Mouse (Mus musculus) olfactory bulb, adult 2 months (tissue): ENCODE measurements around the gene Tbxas1.

Experiments
- CTCF ChIP-seq: fragments of 200-500 bp; IDR thresholded peaks from 2 replicates; pipeline ENCODE4 v1.5.1; 2012; ENCODE audit warnings: low read depth, mild to moderate bottlenecking, low read length, moderate library complexity; ENCODE audit not compliant: insufficient read depth
- POLR2A ChIP-seq: fragments of 200-500 bp; IDR thresholded peaks from 2 replicates; pipeline ENCODE4 v1.6.1; 2012; ENCODE audit warnings: mild to moderate bottlenecking, low read depth, low read length, moderate library complexity; ENCODE audit not compliant: insufficient read depth

DNA sequence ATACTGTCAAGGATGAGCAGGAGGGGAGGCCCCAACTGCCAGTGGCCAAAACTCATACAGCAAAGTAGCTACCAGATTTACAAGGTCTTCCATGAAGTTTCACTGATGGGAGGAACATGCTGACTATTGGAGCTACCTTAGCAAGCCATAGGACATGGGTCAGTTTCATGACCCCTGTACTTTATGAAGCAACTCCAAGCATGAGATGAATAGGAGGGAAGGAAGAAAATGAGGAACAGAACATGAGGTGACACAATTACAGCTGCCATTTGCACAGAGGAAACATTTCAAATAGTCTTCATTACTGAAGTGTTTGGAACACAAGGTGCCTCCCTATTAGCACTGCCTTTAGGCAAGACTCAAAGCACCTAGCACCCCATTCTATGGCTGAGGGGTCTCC lies 9.4 kb upstream of the Tbxas1 start:
- TF ChIP-seq POLR2A (no peak), CTCF (no peak)
